Mouse (Mus musculus) embryonic facial prominence, embryonic 15.5 days (tissue): Measurements from ENCODE around the gene Myh14. TPM values are rescaled to one million over a fixed set of nuclear protein-coding genes. Genes with fewer than 3 reads are reported as not detected.
"Not testable (repeated sequence)": the region's sequence is repeated elsewhere in the genome, so short reads cannot be mapped to it uniquely, and the experiment has no call there.

Experiments
- ATAC-seq: fragments of 200-750 bp; cut with Nextera tagmentation; 2 replicates; pipeline ENCODE4 v1.8.0; 2017; ENCODE audit warnings: low read depth, moderate TSS enrichment; ENCODE audit not compliant: insufficient number of reproducible peaks, low FRiP score, low TSS enrichment
- H3K27ac ChIP-seq: fragments of 300-500 bp; sonication (generic); replicated peaks from 2 replicates; pipeline ENCODE4 v1.5.1; 2015; ENCODE audit warnings: mild to moderate bottlenecking, inconsistent platforms
- H3K27me3 ChIP-seq: fragments of 300-500 bp; sonication (generic); 2 replicates; pipeline ENCODE4 v1.6.1; 2015; ENCODE audit warnings: inconsistent platforms
- H3K36me3 ChIP-seq: fragments of 300-500 bp; sonication (generic); 2 replicates; pipeline ENCODE4 v1.6.1; 2015; ENCODE audit warnings: mild to moderate bottlenecking, inconsistent platforms
- H3K4me1 ChIP-seq: fragments of 300-500 bp; sonication (generic); 2 replicates; pipeline ENCODE4 v1.6.1; 2015; ENCODE audit warnings: inconsistent platforms
- H3K4me2 ChIP-seq: fragments of 300-500 bp; sonication (generic); replicated peaks from 2 replicates; pipeline ENCODE4 v1.6.1; 2015; ENCODE audit warnings: mild to moderate bottlenecking, inconsistent platforms
- H3K4me3 ChIP-seq: fragments of 300-500 bp; sonication (generic); replicated peaks from 2 replicates; pipeline ENCODE4 v1.5.1; 2015; ENCODE audit warnings: mild to moderate bottlenecking, inconsistent platforms
- H3K9ac ChIP-seq: fragments of 300-500 bp; sonication (generic); 2 replicates; pipeline ENCODE4 v1.6.1; 2015; ENCODE audit warnings: inconsistent platforms
- H3K9me3 ChIP-seq: fragments of 300-500 bp; sonication (generic); replicated peaks from 2 replicates; pipeline ENCODE4 v1.6.1; 2016; ENCODE audit warnings: inconsistent platforms
- WGBS: fragments of 180-500 bp; shearing (Covaris S2); methylation state at CpG from one replicate; pipeline ENCODE4 v1.1.7; 2015; 5-methylcytosine and 5-hydroxymethylcytosine counted together
- polyA plus RNA-seq: library from polyadenylated mRNA; unstranded; fragments of >200 nt; fragmentation: Nextera tagmentation; extraction: Ambion mirVana; gene quantifications from 2 replicates; pipeline ENCODE4 v1.2.1, GENCODE M21; 2015

Gene Myh14
- polyA plus RNA-seq = 20.0 and 23.0 TPM in 2 replicates

GRCm38 (mm10) chr7:44670803-44671202, at the start of gene Myh14:
Gene Myh14 (minus strand): TSS chr7:44670843.
- Histone ChIP-seq H3K36me3 (no peaks in the 10 kb centered on the region), H3K27me3 (peaks cover 24% of the 10 kb centered on the region), H3K27ac (no peak within 1 kb of the TSS), H3K4me2 (peak within 1 kb of the TSS; percentile 42), H3K4me1 (peaks cover 10% of the 10 kb centered on the region), H3K4me3 (peak within 1 kb of the TSS; percentile 30), H3K9me3 (no peaks in the 10 kb centered on the region), H3K9ac (no peak within 1 kb of the TSS)
- WGBS = under 1% methylated on average over 23 of the region's 23 CpGs
- ATAC-seq = peak; percentile 83

- Histone ChIP-seq H3K9me3 (no peaks in the 10 kb centered on the region), H3K9ac (no peak overlapping the region), H3K4me3 (no peak overlapping the region), H3K4me1 (no peaks in the 10 kb centered on the region), H3K4me2 (no peak overlapping the region), H3K27ac (no peak overlapping the region), H3K27me3 (no peaks in the 10 kb centered on the region), H3K36me3 (no peaks in the 10 kb centered on the region)
- whole genome bisulfite sequencing = 82% methylated on average over 5 of the region's 5 CpGs
- ATAC-seq = no peak
Observed at GRCm38 (mm10) chr7:44709881-44710280, 39.2 kb upstream of the Myh14 start.

GRCm38 (mm10) chr7:44708574-44708973, 37.9 kb upstream of the Myh14 start, which contains the start of gene Izumo2:
Gene Izumo2 (plus strand): TSS chr7:44708742.
- Histone ChIP-seq H3K27ac (no peak within 1 kb of the TSS), H3K4me1 (no peaks in the 10 kb centered on the region), H3K4me2 (no peak within 1 kb of the TSS), H3K9me3 (no peaks in the 10 kb centered on the region), H3K27me3 (no peaks in the 10 kb centered on the region), H3K36me3 (no peaks in the 10 kb centered on the region), H3K4me3 (no peak within 1 kb of the TSS), H3K9ac (no peak within 1 kb of the TSS)
- 68% methylated on average over 14 of the region's 14 CpGs for WGBS
- ATAC-seq = no peak

GRCm38 (mm10) chr7:44708093-44708492, 37.5 kb upstream of the Myh14 start:
- H3K4me1 ChIP-seq, H3K9me3 ChIP-seq, H3K4me2 ChIP-seq, H3K36me3 ChIP-seq, H3K9ac ChIP-seq, H3K4me3 ChIP-seq, H3K27me3 ChIP-seq, H3K27ac ChIP-seq, ATAC-seq: not testable (repeated sequence)
- 87% methylated on average over 6 of the region's 6 CpGs for WGBS

GRCm38 (mm10) chr7:44707169-44707675, 36.6 kb upstream of the Myh14 start:
- H3K27me3 ChIP-seq = no peaks in the 10 kb centered on the region
- H3K36me3 ChIP-seq = no peaks in the 10 kb centered on the region
- no peak overlapping the region for H3K27ac ChIP-seq
- no peaks in the 10 kb centered on the region for H3K4me1 ChIP-seq
- H3K9ac ChIP-seq = no peak overlapping the region
- no peak for ATAC-seq
- H3K4me3 ChIP-seq = no peak overlapping the region
- WGBS = 88% methylated on average over 5 of the region's 5 CpGs
- H3K4me2 ChIP-seq = no peak overlapping the region
- H3K9me3 ChIP-seq = no peaks in the 10 kb centered on the region

- Histone ChIP-seq H3K4me2 (no peak overlapping the region), H3K4me1 (no peaks in the 10 kb centered on the region), H3K4me3 (no peak overlapping the region), H3K27ac (no peak overlapping the region), H3K9ac (no peak overlapping the region), H3K27me3 (no peaks in the 10 kb centered on the region), H3K9me3 (no peaks in the 10 kb centered on the region), H3K36me3 (no peaks in the 10 kb centered on the region)
- ATAC-seq = no peak
Observed at GRCm38 (mm10) chr7:44706322-44706721, 35.7 kb upstream of the Myh14 start.

- Histone ChIP-seq H3K9me3 (no peaks in the 10 kb centered on the region), H3K27ac (no peak overlapping the region), H3K4me3 (no peak overlapping the region), H3K36me3 (no peaks in the 10 kb centered on the region), H3K4me2 (no peak overlapping the region), H3K4me1 (no peaks in the 10 kb centered on the region), H3K9ac (no peak overlapping the region), H3K27me3 (no peaks in the 10 kb centered on the region)
- 89% methylated on average over 4 of the region's 4 CpGs for WGBS
- ATAC-seq = no peak
Observed at GRCm38 (mm10) chr7:44705086-44705485, 34.4 kb upstream of the Myh14 start.

GRCm38 (mm10) chr7:44704363-44704762, 33.7 kb upstream of the Myh14 start:
- ATAC-seq = no peak
- Histone ChIP-seq H3K27ac (no peak overlapping the region), H3K36me3 (no peaks in the 10 kb centered on the region), H3K9ac (no peak overlapping the region), H3K27me3 (no peaks in the 10 kb centered on the region), H3K4me2 (no peak overlapping the region), H3K9me3 (no peaks in the 10 kb centered on the region), H3K4me1 (no peaks in the 10 kb centered on the region), H3K4me3 (no peak overlapping the region)
- WGBS = 52% methylated on average over 3 of the region's 3 CpGs

- Histone ChIP-seq H3K4me3 (no peak overlapping the region), H3K4me2 (no peak overlapping the region), H3K27ac (no peak overlapping the region), H3K4me1 (no peaks in the 10 kb centered on the region), H3K27me3 (no peaks in the 10 kb centered on the region), H3K9me3 (no peaks in the 10 kb centered on the region), H3K9ac (no peak overlapping the region), H3K36me3 (no peaks in the 10 kb centered on the region)
- 76% methylated on average over 8 of the region's 8 CpGs for WGBS
- no peak for ATAC-seq
Observed at GRCm38 (mm10) chr7:44702985-44703384, 32.3 kb upstream of the Myh14 start.

GRCm38 (mm10) chr7:44701921-44702320, 31.3 kb upstream of the Myh14 start:
- H3K4me2 ChIP-seq = no peak overlapping the region
- no peak overlapping the region for H3K27ac ChIP-seq
- no peaks in the 10 kb centered on the region for H3K36me3 ChIP-seq
- no peak overlapping the region for H3K9ac ChIP-seq
- no peak for ATAC-seq
- no peaks in the 10 kb centered on the region for H3K9me3 ChIP-seq
- H3K27me3 ChIP-seq = no peaks in the 10 kb centered on the region
- peaks cover 10% of the 10 kb centered on the region for H3K4me1 ChIP-seq
- no peak overlapping the region for H3K4me3 ChIP-seq
- 8% methylated on average over 6 of the region's 6 CpGs for WGBS

- Histone ChIP-seq H3K27ac (no peak overlapping the region), H3K9me3 (no peaks in the 10 kb centered on the region), H3K4me2 (no peak overlapping the region), H3K27me3 (no peaks in the 10 kb centered on the region), H3K36me3 (no peaks in the 10 kb centered on the region), H3K4me3 (no peak overlapping the region), H3K4me1 (peaks cover 13% of the 10 kb centered on the region), H3K9ac (no peak overlapping the region)
- WGBS = 52% methylated on average over 7 of the region's 7 CpGs
- no peak for ATAC-seq
Observed at GRCm38 (mm10) chr7:44697980-44698379, 27.3 kb upstream of the Myh14 start.

- Histone ChIP-seq H3K36me3 (no peaks in the 10 kb centered on the region), H3K9ac (no peak overlapping the region), H3K4me3 (no peak overlapping the region), H3K4me1 (peaks cover 13% of the 10 kb centered on the region), H3K27ac (peak overlapping the region; percentile 55; the same call in 1 of the 2 replicates), H3K9me3 (no peaks in the 10 kb centered on the region), H3K27me3 (no peaks in the 10 kb centered on the region), H3K4me2 (peak overlapping the region; percentile 24)
- 7% methylated on average over 20 of the region's 20 CpGs for WGBS
- peak; percentile 70 for ATAC-seq
Observed at GRCm38 (mm10) chr7:44697191-44697710, 26.6 kb upstream of the Myh14 start.
